Mouse (Mus musculus): ENCODE measurements around the gene Aldh3b3. TPM values are rescaled to one million over a fixed set of nuclear protein-coding genes. Genes with fewer than 3 reads are reported as not detected.

The Aldh3b3 gene
- total and polyA plus RNA-seq, 2 experiments from 2014 or later: 0.29 TPM; not detected in 1

DNA sequence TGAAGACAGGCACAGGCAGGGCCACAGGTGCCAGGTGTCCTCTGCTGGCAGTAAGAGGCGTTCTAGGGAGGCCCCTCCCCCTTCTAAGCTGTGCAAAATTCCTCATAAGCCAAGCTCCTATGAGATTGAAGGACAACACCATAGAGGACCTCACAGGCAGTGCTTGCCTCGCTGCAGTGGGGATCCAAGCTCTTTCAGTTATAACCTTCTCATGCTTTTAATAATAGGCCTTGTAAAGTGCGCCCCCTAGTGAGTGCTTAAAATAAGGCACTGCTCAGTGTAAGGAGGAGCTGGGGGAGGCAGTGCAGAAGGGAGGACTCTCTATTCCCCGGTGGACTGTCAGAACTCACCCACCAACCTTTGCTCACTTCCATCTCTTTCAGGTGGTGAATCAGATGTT is 21.9 kb downstream of the Aldh3b3 start:
- WGBS: 9% methylated on average over 4 of the region's 4 CpGs
- ATAC-seq (ENCODE audit: insufficient read depth, low read depth) (peak; percentile 81), DNase-seq (ENCODE audit: low spot score) (peak; percentile 81)
- Histone ChIP-seq H3K4me2 (ENCODE audit: low read depth, low read length) (no peak overlapping the region), H3K27ac (ENCODE audit: low read depth) (no peak overlapping the region), H3K9me3 (replicated peaks; ENCODE audit: control insufficient read depth, low read length) (no peaks in the 10 kb centered on the region), H3K4me1 (ENCODE audit: control insufficient read depth, insufficient read depth) (peaks cover 8% of the 10 kb centered on the region), H3K36me3 (replicated peaks; ENCODE audit: control insufficient read depth, insufficient read depth, low read length) (no peaks in the 10 kb centered on the region), H3K4me3 (ENCODE audit: low read depth, low read length) (no peak overlapping the region), H3K9ac (replicated peaks; ENCODE audit: low read depth, low read length) (no peak overlapping the region), H3K27me3 (ENCODE audit: control insufficient read depth, insufficient read depth, low read length) (no peaks in the 10 kb centered on the region)
- no peak for TF ChIP-seq EP300 (IDR thresholded peaks at IDR 0.05; ENCODE audit: low read depth)
- TF ChIP-seq CTCF (IDR thresholded peaks at IDR 0.05; ENCODE audit: low read depth): peak; percentile 95

DNA sequence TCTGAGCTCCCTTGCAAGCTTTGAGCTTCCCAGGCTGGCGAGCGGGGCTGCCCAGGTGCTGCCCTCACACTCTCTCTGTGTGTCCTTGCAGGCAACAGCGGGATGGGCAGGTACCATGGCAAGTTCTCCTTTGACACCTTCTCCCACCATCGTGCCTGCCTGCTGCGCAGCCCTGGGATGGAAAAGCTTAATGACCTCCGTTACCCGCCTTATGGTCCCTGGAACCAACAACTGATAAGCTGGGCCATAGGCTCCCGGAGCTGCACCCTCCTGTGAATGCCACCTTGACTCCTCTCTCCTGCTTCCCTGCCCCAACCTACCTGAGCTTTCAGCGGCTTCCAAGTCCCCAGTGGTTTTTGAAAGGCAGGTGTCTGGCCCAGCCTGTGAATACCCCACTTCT is 22.5 kb downstream of the Aldh3b3 start:
- Histone ChIP-seq H3K27me3 (ENCODE audit: control insufficient read depth, insufficient read depth, low read length) (no peaks in the 10 kb centered on the region), H3K36me3 (replicated peaks; ENCODE audit: control insufficient read depth, insufficient read depth, low read length) (no peaks in the 10 kb centered on the region), H3K4me2 (ENCODE audit: low read depth, low read length) (no peak overlapping the region), H3K4me3 (ENCODE audit: low read depth, low read length) (no peak overlapping the region), H3K27ac (ENCODE audit: low read depth) (no peak overlapping the region), H3K9ac (replicated peaks; ENCODE audit: low read depth, low read length) (no peak overlapping the region), H3K9me3 (replicated peaks; ENCODE audit: control insufficient read depth, low read length) (no peaks in the 10 kb centered on the region), H3K4me1 (ENCODE audit: control insufficient read depth, insufficient read depth) (peaks cover 14% of the 10 kb centered on the region)
- WGBS: 71% methylated on average over 9 of the region's 9 CpGs
- ATAC-seq (ENCODE audit: insufficient read depth, low read depth): no peak
- TF ChIP-seq CTCF (IDR thresholded peaks at IDR 0.05; ENCODE audit: low read depth): no peak
- no peak for TF ChIP-seq EP300 (IDR thresholded peaks at IDR 0.05; ENCODE audit: low read depth)
- no peak for DNase-seq (ENCODE audit: low spot score)

DNA sequence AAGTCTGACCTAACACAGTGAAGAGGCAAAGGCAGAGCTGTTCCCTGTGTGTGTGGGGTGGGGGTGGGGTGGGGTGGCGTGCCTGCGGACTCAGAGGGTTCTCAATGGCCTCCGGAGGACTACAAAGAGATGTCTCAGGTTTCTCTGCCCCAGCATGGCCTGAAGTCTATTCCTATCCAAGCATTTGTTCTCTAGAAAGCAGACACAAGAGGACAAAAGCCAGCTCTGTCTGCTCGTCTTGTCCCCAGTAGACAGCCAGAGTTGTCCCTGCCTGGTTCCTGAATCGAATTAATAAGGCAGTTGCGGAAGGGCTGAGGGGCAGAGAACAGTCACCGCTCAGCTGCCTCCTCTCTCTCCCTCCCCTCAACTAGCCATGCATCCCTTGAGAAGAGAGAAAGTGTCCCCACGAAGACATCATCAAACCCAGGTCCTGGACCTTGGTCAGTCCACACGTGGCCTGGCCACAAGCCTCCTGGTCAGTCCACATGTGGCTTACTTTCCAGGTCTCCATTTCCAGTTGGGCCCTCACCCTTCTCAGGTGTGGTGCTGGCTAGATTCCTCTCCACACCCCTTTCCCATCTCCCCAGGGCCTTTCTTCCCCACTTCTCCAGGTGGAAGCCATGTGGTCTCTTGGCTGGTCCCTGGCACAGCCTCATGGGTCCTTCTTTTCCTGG is 25.2 kb downstream of the Aldh3b3 start:
- DNase-seq (ENCODE audit: low spot score): no peak
- Histone ChIP-seq H3K4me2 (ENCODE audit: low read depth, low read length) (no peak overlapping the region), H3K4me1 (ENCODE audit: control insufficient read depth, insufficient read depth) (peaks cover 26% of the 10 kb centered on the region), H3K36me3 (replicated peaks; ENCODE audit: control insufficient read depth, insufficient read depth, low read length) (no peaks in the 10 kb centered on the region), H3K9ac (replicated peaks; ENCODE audit: low read depth, low read length) (no peak overlapping the region), H3K27ac (ENCODE audit: low read depth) (no peak overlapping the region), H3K27me3 (ENCODE audit: control insufficient read depth, insufficient read depth, low read length) (no peaks in the 10 kb centered on the region), H3K4me3 (ENCODE audit: low read depth, low read length) (no peak overlapping the region), H3K9me3 (replicated peaks; ENCODE audit: control insufficient read depth, low read length) (no peaks in the 10 kb centered on the region)
- TF ChIP-seq EP300 (IDR thresholded peaks at IDR 0.05; ENCODE audit: low read depth) (no peak), CTCF (IDR thresholded peaks at IDR 0.05; ENCODE audit: low read depth) (no peak)
- ATAC-seq (ENCODE audit: insufficient read depth, low read depth): no peak
- WGBS: 53% methylated on average over 9 of the region's 9 CpGs

DNA sequence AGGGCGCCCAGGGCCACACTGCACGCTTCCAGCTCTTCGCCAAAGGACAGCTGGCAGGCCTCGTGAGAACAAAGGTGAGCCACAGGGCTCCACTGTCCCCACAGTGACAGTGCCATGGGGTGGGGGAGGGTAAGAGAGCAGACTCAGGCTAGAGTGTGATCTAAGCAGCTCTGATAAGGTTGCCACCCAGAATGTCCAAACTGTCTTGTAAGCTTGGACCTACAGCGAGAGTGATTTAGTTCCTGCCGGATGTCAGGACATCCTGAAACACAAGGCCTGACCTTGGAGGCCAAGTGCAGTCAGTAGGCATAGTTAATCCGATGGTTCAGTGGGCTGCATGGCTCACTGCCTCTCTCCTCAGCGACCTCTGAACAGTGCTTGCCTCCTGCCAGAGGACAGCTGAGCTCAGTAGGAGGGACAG is 26.8 kb downstream of the Aldh3b3 start:
- no peaks in the 10 kb centered on the region for H3K27me3 ChIP-seq (ENCODE audit: control insufficient read depth, insufficient read depth, low read length)
- H3K9ac ChIP-seq (replicated peaks; ENCODE audit: low read depth, low read length): no peak overlapping the region
- H3K9me3 ChIP-seq (replicated peaks; ENCODE audit: control insufficient read depth, low read length): no peaks in the 10 kb centered on the region
- TF ChIP-seq EP300 (IDR thresholded peaks at IDR 0.05; ENCODE audit: low read depth) (no peak), CTCF (IDR thresholded peaks at IDR 0.05; ENCODE audit: low read depth) (peak; percentile 1; the same call in 1 of the 2 replicates)
- ATAC-seq (ENCODE audit: insufficient read depth, low read depth) (peak; percentile 49), DNase-seq (ENCODE audit: low spot score) (peak; percentile 47)
- peak overlapping the region; percentile 80 for H3K27ac ChIP-seq (ENCODE audit: low read depth)
- no peak overlapping the region for H3K4me3 ChIP-seq (ENCODE audit: low read depth, low read length)
- peaks cover 24% of the 10 kb centered on the region for H3K4me1 ChIP-seq (ENCODE audit: control insufficient read depth, insufficient read depth)
- no peak overlapping the region for H3K4me2 ChIP-seq (ENCODE audit: low read depth, low read length)
- 18% methylated on average over 8 of the region's 8 CpGs for WGBS
- no peaks in the 10 kb centered on the region for H3K36me3 ChIP-seq (replicated peaks; ENCODE audit: control insufficient read depth, insufficient read depth, low read length)

DNA sequence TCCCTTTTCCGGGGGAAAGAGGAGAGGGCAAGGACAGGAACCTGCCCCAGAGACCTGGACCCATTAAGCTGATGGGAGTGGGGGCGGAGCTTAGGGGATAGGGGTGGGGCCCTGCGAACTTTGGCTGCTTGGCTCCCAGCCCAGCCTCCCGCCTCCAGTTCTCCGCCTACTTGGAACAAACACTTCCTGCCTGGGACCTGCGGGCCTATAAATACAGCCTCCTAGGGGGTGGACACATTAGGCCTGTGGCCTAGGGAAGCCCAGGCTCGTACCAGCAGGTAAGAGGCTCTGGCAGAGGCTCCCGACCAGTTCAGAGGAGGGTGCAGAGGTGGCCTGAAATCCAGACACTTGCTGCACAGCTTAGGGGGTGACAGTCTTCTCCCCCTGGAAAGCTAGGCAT is 27.9 kb downstream of the Aldh3b3 start, which contains the start of gene Acy3:
Acy3 (plus strand) TSS at position 237 of the 400 bp plus-strand sequence.
- ATAC-seq (ENCODE audit: insufficient read depth, low read depth) (peak; percentile 84), DNase-seq (ENCODE audit: low spot score) (peak; percentile 84)
- Histone ChIP-seq H3K4me3 (ENCODE audit: low read depth, low read length) (no peak within 1 kb of the TSS), H3K9me3 (replicated peaks; ENCODE audit: control insufficient read depth, low read length) (no peaks in the 10 kb centered on the region), H3K9ac (replicated peaks; ENCODE audit: low read depth, low read length) (peak within 1 kb of the TSS; percentile 21; the same call in 1 of the 2 replicates), H3K27me3 (ENCODE audit: control insufficient read depth, insufficient read depth, low read length) (no peaks in the 10 kb centered on the region), H3K4me2 (ENCODE audit: low read depth, low read length) (peak within 1 kb of the TSS; percentile 37), H3K27ac (ENCODE audit: low read depth) (peak within 1 kb of the TSS; percentile 80), H3K36me3 (replicated peaks; ENCODE audit: control insufficient read depth, insufficient read depth, low read length) (no peaks in the 10 kb centered on the region), H3K4me1 (ENCODE audit: control insufficient read depth, insufficient read depth) (peaks cover 24% of the 10 kb centered on the region)
- 10% methylated on average over 8 of the region's 8 CpGs for WGBS
- TF ChIP-seq CTCF (IDR thresholded peaks at IDR 0.05; ENCODE audit: low read depth): no peak
- peak; percentile 54; the same call in 1 of the 2 replicates for TF ChIP-seq EP300 (IDR thresholded peaks at IDR 0.05; ENCODE audit: low read depth)

All from heart, postnatal 0 days (tissue).